Mouse (Mus musculus) spleen, adult 2 months (tissue): ENCODE results near the gene Zfp568.

ENCODE experiments used
- CTCF ChIP-seq: fragments of 200-500 bp; IDR thresholded peaks from 2 replicates; pipeline ENCODE4 v1.5.1; 2011; ENCODE audit warnings: mild to moderate bottlenecking, inconsistent platforms; ENCODE audit not compliant: insufficient read depth, insufficient read length, insufficient replicate concordance; ENCODE audit errors: extremely low read depth
- POLR2A ChIP-seq: fragments of 200-500 bp; IDR thresholded peaks from 2 replicates; pipeline ENCODE4 v1.6.1; 2011; ENCODE audit warnings: low read depth, low read length, inconsistent platforms

DNA sequence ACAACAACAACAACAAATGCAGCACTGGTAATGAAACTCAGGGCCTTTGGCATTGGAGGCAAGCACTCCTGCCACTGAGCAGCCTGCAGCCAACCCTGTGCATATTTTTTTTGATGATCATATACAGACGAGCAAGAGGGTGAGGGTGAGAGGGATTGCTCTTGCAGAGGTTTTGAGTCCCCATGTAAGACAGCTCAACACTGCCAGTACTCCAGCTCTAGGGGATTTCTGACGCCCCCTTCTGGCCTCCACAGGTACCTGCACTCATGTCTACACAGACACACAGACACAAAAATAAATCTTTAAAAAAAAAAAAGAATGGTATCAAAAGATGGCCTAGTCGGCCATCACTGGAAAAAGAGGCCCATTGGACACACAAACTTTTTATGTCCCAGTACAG, 24.8 kb upstream of the Zfp568 start:
- TF ChIP-seq CTCF, result no peak
- TF ChIP-seq POLR2A, result no peak
